Mouse (Mus musculus): ENCODE measurements around the gene Fam98a. TPM values are rescaled to one million over a fixed set of nuclear protein-coding genes. Genes with fewer than 3 reads are reported as not detected.

Gene Fam98a
- polyA plus RNA-seq, 1 experiment from 2014 or later: 24.5 TPM

GRCm38 (mm10) chr17:75516591-75516990 lies 35.2 kb downstream of the Fam98a start:
- no peak overlapping the region for H3K4me3 ChIP-seq
- H3K4me1 ChIP-seq: peaks cover 7% of the 10 kb centered on the region
- H3K27me3 ChIP-seq (ENCODE audit: low read depth, poor library complexity, severe bottlenecking): no peaks in the 10 kb centered on the region
- no peak overlapping the region for H3K27ac ChIP-seq (replicated peaks)
- no peak for DNase-seq (ENCODE audit: low spot score)
- no peaks in the 10 kb centered on the region for H3K9me3 ChIP-seq (replicated peaks)
- 83% methylated on average over 4 of the region's 4 CpGs for WGBS
- H3K36me3 ChIP-seq: no peaks in the 10 kb centered on the region

DNA sequence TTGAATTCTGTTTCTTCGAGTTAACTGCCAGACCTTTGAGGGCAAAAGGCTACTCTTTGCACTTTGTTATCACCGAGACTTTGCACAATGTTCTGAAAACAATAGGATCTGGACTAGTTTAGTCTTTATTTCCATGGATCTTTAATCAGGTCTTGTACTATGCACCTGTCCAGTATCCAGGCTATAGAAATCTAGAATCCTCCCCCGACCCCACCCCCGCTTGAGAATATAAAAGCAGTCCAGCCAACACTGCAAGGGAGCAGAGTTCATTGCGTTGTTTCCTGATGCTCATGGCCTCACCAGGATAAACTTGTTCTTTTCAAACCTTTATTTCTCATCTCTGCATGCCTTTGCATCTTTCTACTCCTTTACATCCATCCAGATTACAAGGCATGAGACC lies 42.5 kb downstream of the Fam98a start:
- Histone ChIP-seq H3K4me3 (no peak overlapping the region), H3K27ac (replicated peaks) (no peak overlapping the region), H3K36me3 (no peaks in the 10 kb centered on the region), H3K4me1 (no peaks in the 10 kb centered on the region), H3K9me3 (replicated peaks) (no peaks in the 10 kb centered on the region), H3K27me3 (ENCODE audit: low read depth, poor library complexity, severe bottlenecking) (no peaks in the 10 kb centered on the region)
- 87% methylated on average over 5 of the region's 5 CpGs for WGBS
- DNase-seq (ENCODE audit: low spot score): no peak

DNA sequence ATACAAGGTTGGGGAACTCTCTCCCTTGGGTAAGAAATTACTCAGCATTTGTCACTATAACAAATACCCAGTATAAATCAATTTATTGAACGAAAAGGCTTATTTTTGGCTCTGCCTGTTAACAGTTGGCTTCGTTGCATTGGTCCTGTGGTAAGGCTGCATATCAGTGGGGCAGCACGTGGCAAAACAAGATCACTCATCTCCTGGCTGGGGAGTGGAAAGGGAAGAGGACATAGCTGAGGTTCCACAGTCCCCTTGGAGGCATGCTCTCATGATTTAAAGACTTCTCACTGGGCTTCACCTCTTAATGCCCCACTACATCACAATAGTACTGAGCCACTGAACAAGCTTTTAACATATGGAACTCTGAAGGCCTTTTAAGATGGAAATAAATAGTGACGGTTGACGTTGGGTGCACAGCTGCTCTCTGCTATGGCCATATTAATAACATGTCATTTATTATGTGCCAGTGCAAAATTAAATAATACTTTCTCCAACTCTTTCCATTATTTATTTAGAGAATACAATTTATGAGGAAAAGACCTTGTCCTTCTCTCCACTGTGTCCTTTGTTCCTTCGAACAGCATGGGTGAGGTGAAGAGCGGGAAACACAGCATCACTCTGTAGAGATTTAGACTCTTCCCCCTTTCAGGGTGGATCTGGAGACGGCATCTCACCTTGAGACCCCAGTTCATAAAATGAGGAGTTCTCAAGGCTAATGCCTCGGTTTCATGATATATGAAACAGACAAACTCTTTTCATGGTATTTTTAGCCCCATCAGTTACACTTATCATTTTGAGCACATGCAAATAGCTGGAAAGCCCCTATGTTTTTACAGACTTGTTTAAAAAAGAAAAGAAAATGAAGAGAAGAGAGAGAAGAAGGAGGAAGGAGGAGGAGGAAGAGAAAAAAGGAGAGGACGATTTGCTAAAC lies 44.8 kb downstream of the Fam98a start:
- no peaks in the 10 kb centered on the region for H3K36me3 ChIP-seq
- no peaks in the 10 kb centered on the region for H3K27me3 ChIP-seq (ENCODE audit: low read depth, poor library complexity, severe bottlenecking)
- DNase-seq (ENCODE audit: low spot score): no peak
- H3K9me3 ChIP-seq (replicated peaks): no peaks in the 10 kb centered on the region
- H3K27ac ChIP-seq (replicated peaks): no peak overlapping the region
- 89% methylated on average over 10 of the region's 10 CpGs for WGBS
- H3K4me1 ChIP-seq: no peaks in the 10 kb centered on the region
- H3K4me3 ChIP-seq: no peak overlapping the region

- Histone ChIP-seq H3K27me3 (ENCODE audit: low read depth, poor library complexity, severe bottlenecking) (no peaks in the 10 kb centered on the region), H3K4me3 (no peak overlapping the region), H3K4me1 (no peaks in the 10 kb centered on the region), H3K36me3 (no peaks in the 10 kb centered on the region), H3K9me3 (replicated peaks) (no peaks in the 10 kb centered on the region), H3K27ac (replicated peaks) (no peak overlapping the region)
- 91% methylated on average over 10 of the region's 10 CpGs for WGBS
- no peak for DNase-seq (ENCODE audit: low spot score)
Observed at GRCm38 (mm10) chr17:75506097-75506675, 45.6 kb downstream of the Fam98a start.

DNA sequence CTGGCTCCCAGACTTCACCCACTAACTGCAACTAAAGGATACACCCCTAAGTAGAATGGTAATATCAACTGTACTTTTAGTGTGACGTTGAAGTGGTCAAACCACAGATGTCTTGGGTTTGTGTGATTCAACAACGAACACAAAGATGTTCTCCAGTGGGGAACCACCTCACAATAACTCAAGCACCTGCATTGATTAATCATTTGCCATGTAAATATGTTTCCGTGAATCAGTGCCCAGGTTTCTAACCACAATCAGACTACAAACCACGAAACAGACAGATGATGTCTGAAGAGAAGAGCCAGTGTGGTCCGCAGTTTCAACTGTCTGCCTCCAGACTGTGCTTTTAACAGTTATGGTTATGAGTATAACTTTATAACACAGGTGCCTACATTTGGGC lies 46.7 kb downstream of the Fam98a start:
- H3K36me3 ChIP-seq: no peaks in the 10 kb centered on the region
- 92% methylated on average over 5 of the region's 5 CpGs for WGBS

DNA sequence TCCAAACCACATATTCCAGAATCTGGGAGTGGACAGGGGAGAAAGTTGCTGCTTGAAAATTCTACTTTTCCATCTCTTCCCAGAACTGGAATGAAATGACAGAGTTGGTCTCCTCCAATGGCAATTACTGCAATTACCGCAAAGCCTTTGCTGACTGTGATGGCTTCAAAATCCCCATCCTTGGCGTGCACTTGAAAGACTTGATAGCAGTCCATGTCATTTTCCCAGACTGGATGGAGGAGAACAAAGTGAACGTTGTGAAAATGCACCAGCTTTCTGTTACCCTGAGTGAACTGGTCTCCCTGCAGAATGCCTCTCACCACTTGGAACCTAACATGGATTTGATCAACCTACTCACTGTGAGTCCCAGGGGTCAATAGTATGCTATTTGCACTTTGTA lies 48.7 kb downstream of the Fam98a start:
- H3K27me3 ChIP-seq (ENCODE audit: low read depth, poor library complexity, severe bottlenecking): no peaks in the 10 kb centered on the region
- H3K4me1 ChIP-seq: no peaks in the 10 kb centered on the region
- 92% methylated on average over 3 of the region's 3 CpGs for WGBS
- H3K4me3 ChIP-seq: no peak overlapping the region
- no peak overlapping the region for H3K27ac ChIP-seq (replicated peaks)
- H3K36me3 ChIP-seq: no peaks in the 10 kb centered on the region
- H3K9me3 ChIP-seq (replicated peaks): no peaks in the 10 kb centered on the region
- DNase-seq (ENCODE audit: low spot score): no peak

More for the DNA sequence above, 46.7 kb downstream of the Fam98a start:
- Histone ChIP-seq H3K27me3 (ENCODE audit: low read depth, poor library complexity, severe bottlenecking) (no peaks in the 10 kb centered on the region), H3K9me3 (replicated peaks) (no peaks in the 10 kb centered on the region), H3K27ac (replicated peaks) (no peak overlapping the region), H3K4me3 (no peak overlapping the region), H3K4me1 (no peaks in the 10 kb centered on the region)
- DNase-seq (ENCODE audit: low spot score): no peak

DNA sequence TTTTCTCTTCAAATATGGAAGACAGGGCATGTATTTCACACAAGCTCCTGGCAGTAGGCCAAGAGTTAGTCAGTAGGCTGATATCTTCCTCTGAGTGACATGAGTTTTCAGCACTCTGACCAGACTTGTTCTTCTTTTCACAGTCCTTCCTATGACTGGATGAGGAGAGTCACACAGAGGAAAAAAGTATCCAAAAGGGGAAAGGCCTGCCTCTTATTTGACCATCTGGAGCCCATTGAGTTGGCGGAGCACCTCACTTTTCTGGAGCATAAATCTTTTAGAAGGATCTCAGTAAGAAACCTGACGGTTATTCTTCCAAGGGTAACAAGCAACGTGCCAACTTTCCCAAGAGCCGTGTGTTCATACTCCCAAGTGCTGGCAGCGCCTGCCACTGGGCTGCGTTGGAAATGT lies 53.5 kb downstream of the Fam98a start:
- Histone ChIP-seq H3K36me3 (no peaks in the 10 kb centered on the region), H3K27ac (replicated peaks) (no peak overlapping the region), H3K9me3 (replicated peaks) (no peaks in the 10 kb centered on the region), H3K4me1 (no peaks in the 10 kb centered on the region), H3K27me3 (ENCODE audit: low read depth, poor library complexity, severe bottlenecking) (no peaks in the 10 kb centered on the region), H3K4me3 (no peak overlapping the region)
- 96% methylated on average over 6 of the region's 6 CpGs for WGBS
- no peak for DNase-seq (ENCODE audit: low spot score)

- H3K4me1 ChIP-seq: no peaks in the 10 kb centered on the region
- WGBS: 88% methylated on average over 4 of the region's 4 CpGs
Observed at GRCm38 (mm10) chr17:75495213-75495612, 56.5 kb downstream of the Fam98a start.

More at GRCm38 (mm10) chr17:75495213-75495612, 56.5 kb downstream of the Fam98a start:
- no peak overlapping the region for H3K27ac ChIP-seq (replicated peaks)
- no peaks in the 10 kb centered on the region for H3K27me3 ChIP-seq (ENCODE audit: low read depth, poor library complexity, severe bottlenecking)
- H3K4me3 ChIP-seq: no peak overlapping the region
- DNase-seq (ENCODE audit: low spot score): no peak
- H3K9me3 ChIP-seq (replicated peaks): no peaks in the 10 kb centered on the region
- no peaks in the 10 kb centered on the region for H3K36me3 ChIP-seq

Other genes starting within 250 kb of the Fam98a start
- gene Rasgrp3, start 116.0 kb downstream of the Fam98a start, polyA plus RNA-seq (2016; fragmentation: Nextera tagmentation; extraction: Ambion mirVana): 6.3 and 7.5 TPM in 2 replicates

Data from midbrain, embryonic 10.5 days (tissue).